Mouse (Mus musculus) erythroblast, embryonic 14.5 days (primary cell): Measurements from ENCODE around the gene Fv1. TPM values are rescaled to one million over a fixed set of nuclear protein-coding genes. Genes with fewer than 3 reads are reported as not detected.

Experiments
- H3K27me3 ChIP-seq: 2 replicates; pipeline ENCODE4 v1.6.1; 2012; ENCODE audit warnings: inconsistent platforms; ENCODE audit not compliant: control insufficient read depth
- H3K36me3 ChIP-seq: 2 replicates; pipeline ENCODE4 v1.6.1; 2012; ENCODE audit warnings: mild to moderate bottlenecking, inconsistent platforms; ENCODE audit not compliant: control insufficient read depth
- H3K4me1 ChIP-seq: 2 replicates; pipeline ENCODE4 v1.6.1; 2012; ENCODE audit warnings: inconsistent platforms; ENCODE audit not compliant: control insufficient read depth
- H3K4me3 ChIP-seq: replicated peaks from 2 replicates; pipeline ENCODE3; 2012; ENCODE audit warnings: moderate library complexity, mild to moderate bottlenecking, inconsistent platforms
- H3K9me3 ChIP-seq: 2 replicates; pipeline ENCODE4 v1.6.1; 2012; ENCODE audit warnings: low read length, inconsistent platforms, mixed read lengths; ENCODE audit not compliant: control insufficient read depth
- GATA1 ChIP-seq: IDR thresholded peaks from 2 replicates; pipeline ENCODE4 v1.6.1; 2012; ENCODE audit warnings: low read length, inconsistent platforms, mixed read lengths
- TAL1 ChIP-seq: IDR thresholded peaks from 3 replicates; pipeline ENCODE4 v1.6.1; 2012; ENCODE audit warnings: low read length, inconsistent platforms, mixed read lengths
- polyA plus RNA-seq: library from polyadenylated mRNA; stranded (reverse); fragments of >175 nt; gene quantifications from 2 replicates; pipeline ENCODE4 v1.2.3, GENCODE M21; 2012

The Fv1 gene
- polyA plus RNA-seq, 1 experiment = not detected

DNA sequence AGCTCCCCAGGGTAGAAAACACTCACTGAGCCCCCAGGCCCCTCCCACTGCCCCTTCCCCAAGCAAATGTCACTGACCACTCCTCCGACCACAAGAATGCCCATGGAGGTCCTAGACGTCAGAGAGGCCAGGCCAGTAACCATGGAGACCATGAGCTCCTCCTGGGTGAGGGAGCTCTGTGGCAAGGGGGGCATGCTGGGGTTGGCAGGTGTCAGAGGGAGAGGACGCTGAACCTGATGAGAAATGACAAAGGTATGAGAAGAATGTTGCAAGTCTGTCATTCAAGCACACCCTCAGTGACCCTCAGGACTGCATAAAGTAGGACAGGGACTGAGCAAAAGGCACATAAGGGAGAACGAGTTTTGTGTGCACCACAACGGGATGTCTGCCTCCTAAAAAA, 11.1 kb downstream of the Fv1 start:
- no peak overlapping the region for H3K4me3 ChIP-seq
- H3K36me3 ChIP-seq = peaks cover 92% of the 10 kb centered on the region
- no peaks in the 10 kb centered on the region for H3K27me3 ChIP-seq
- TF ChIP-seq GATA1 = no peak
- TF ChIP-seq TAL1 = no peak
- H3K4me1 ChIP-seq = peaks cover 2% of the 10 kb centered on the region
- H3K9me3 ChIP-seq = no peaks in the 10 kb centered on the region

DNA sequence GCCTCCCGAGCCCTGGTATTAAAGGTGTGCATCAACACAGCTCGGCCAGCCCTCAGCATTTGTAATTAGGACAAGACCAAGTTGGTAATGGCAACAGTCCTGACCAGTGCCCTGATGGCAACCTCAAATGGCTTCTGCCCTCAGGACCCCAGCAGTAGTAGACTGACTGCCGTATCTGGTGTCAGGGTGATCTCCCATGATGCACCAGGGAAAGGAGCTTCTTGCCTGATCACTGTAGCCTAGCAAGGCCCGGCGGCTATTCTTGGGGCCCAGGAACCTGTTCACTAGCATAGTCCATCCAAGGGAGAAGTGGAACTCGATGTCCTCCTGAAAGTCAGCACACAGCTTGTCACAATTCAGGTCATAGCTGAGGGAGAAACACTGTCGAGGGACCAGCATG, 13.0 kb downstream of the Fv1 start:
- TF ChIP-seq TAL1 (no peak), GATA1 (no peak)
- peaks cover 90% of the 10 kb centered on the region for H3K36me3 ChIP-seq
- no peaks in the 10 kb centered on the region for H3K9me3 ChIP-seq
- no peaks in the 10 kb centered on the region for H3K4me1 ChIP-seq
- H3K27me3 ChIP-seq = no peaks in the 10 kb centered on the region
- no peak overlapping the region for H3K4me3 ChIP-seq

DNA sequence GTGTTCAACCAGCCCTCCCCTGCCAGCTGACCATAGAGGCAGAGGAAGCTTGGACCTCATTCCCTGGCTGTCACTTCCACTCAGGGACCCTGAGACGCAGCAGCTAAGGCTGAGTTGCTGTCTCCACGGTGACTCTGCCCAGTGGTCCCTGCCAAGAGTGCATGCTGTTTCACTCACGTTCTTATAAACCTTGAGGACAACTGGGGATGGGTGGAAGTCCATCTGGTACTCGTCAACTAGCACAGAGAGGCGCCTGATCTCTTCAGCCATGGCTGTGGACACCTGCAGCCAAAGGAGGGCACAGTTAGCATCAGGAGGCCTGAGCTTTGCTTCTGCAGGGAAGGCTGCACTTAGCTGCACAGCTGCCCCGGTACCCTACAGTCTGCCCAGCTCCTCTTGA, 14.3 kb downstream of the Fv1 start:
- H3K9me3 ChIP-seq = no peaks in the 10 kb centered on the region
- no peaks in the 10 kb centered on the region for H3K4me1 ChIP-seq
- H3K4me3 ChIP-seq = no peak overlapping the region
- peaks cover 94% of the 10 kb centered on the region for H3K36me3 ChIP-seq
- TF ChIP-seq TAL1 (no peak), GATA1 (no peak)
- H3K27me3 ChIP-seq = no peaks in the 10 kb centered on the region

DNA sequence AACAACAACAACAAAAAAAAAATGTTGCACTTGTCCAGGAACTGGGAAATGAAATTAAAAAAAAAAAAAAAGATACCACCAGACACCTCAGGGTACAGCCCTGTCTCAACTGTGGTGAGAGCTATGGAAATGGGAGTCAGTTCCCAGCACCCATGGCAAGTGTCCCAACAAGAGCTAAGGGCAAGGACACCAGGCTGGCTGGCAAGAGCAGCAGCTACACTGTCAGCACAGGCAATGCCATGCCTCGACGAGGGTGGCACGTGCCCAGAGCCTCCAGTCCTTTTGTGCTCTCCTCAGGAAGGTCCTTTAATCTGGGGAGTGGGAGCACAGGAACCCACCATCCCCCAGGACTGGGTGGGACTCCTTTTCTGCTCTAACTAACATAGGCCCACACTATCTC, 15.4 kb downstream of the Fv1 start:
- Histone ChIP-seq H3K9me3 (no peaks in the 10 kb centered on the region), H3K36me3 (peaks cover 90% of the 10 kb centered on the region), H3K4me1 (no peaks in the 10 kb centered on the region), H3K4me3 (no peak overlapping the region), H3K27me3 (no peaks in the 10 kb centered on the region)
- TF ChIP-seq GATA1 (no peak), TAL1 (no peak)

DNA sequence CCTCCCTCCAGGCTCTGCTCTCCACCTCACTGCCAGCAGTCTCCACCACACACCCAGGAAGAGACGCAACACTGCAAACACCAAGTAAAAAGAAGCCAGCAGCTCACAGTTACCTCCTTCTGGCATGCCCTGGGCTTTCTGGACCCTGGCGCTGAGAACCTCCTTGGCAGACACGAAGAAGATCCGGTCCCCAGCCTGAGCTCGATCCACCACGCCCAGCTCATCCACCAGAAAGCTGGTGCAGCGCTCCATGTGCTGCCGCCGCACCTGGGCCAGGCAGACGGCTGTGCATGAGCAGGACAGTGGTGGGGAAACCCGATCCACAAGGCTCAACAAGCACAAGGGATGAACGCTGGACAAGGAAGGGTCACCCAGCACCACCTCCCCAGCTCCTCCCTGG, 17.4 kb downstream of the Fv1 start:
- TF ChIP-seq GATA1 (no peak), TAL1 (no peak)
- no peaks in the 10 kb centered on the region for H3K27me3 ChIP-seq
- no peak overlapping the region for H3K4me3 ChIP-seq
- peaks cover 89% of the 10 kb centered on the region for H3K36me3 ChIP-seq
- no peaks in the 10 kb centered on the region for H3K4me1 ChIP-seq
- H3K9me3 ChIP-seq = no peaks in the 10 kb centered on the region

DNA sequence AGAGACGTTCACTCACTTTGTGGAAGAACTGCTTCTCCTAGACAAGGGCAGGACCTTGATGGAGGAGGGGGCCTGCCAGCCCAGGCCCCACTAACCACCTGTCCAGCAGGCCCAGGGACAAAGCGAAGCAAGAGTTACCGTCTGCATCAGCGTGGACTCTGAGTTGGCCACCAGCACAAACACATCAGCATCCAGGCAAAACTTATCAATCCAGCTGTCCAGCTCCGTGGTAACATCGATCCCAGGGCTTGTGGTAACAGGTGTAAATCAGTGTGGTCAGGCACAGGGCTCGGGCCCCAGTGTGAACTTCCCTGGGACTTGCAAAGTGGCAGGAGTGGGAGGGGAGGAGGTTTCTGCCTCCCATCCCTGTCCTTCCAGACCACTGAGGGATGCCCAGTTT, 18.5 kb downstream of the Fv1 start:
- Histone ChIP-seq H3K4me1 (no peaks in the 10 kb centered on the region), H3K36me3 (peaks cover 88% of the 10 kb centered on the region), H3K4me3 (no peak overlapping the region), H3K9me3 (no peaks in the 10 kb centered on the region), H3K27me3 (no peaks in the 10 kb centered on the region)
- TF ChIP-seq GATA1 = no peak
- no peak for TF ChIP-seq TAL1

DNA sequence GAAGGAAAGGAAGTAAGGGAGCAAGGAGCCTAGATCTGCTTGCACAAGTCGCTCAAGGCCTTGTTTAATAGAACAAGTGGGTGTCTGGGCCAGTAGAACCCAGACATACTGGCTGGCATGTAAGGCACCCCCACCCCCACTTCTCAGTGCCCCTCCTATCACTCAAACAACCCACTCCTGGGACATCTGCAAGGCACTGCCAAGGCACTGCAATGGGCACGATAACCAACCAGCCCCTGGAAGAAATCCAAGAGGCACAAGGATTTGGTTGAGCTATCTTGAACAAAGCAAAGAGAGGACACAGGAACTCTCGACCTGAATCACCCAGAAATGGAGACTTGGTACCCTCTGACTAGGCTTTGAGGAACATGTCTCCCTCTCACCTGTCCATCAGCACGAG, 19.5 kb downstream of the Fv1 start:
- peaks cover 86% of the 10 kb centered on the region for H3K36me3 ChIP-seq
- TF ChIP-seq TAL1 = no peak
- no peak for TF ChIP-seq GATA1
- H3K4me1 ChIP-seq = no peaks in the 10 kb centered on the region
- no peaks in the 10 kb centered on the region for H3K27me3 ChIP-seq
- no peak overlapping the region for H3K4me3 ChIP-seq
- H3K9me3 ChIP-seq = no peaks in the 10 kb centered on the region

DNA sequence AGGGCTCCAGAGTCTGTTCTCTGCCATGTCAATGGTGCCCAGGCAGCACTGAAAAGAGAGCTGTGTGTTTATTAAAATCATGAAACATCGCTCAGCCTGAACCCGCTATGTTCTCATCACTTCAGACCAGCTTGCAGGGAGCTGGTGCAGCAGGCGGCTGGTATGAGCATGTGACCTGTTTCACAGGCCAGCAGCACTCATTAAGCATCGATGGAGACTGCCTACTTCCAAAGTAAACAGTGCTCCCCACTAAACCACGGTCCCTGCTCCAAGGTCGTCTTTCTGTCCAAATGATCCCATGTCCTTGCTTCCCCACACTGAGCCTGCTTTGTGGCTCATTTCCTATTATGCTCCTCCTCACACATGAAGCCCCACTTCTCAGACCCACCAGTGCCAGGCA, 21.6 kb downstream of the Fv1 start:
- no peak overlapping the region for H3K4me3 ChIP-seq
- H3K27me3 ChIP-seq = no peaks in the 10 kb centered on the region
- peaks cover 80% of the 10 kb centered on the region for H3K36me3 ChIP-seq
- no peak for TF ChIP-seq GATA1
- no peak for TF ChIP-seq TAL1
- H3K4me1 ChIP-seq = no peaks in the 10 kb centered on the region
- no peaks in the 10 kb centered on the region for H3K9me3 ChIP-seq

DNA sequence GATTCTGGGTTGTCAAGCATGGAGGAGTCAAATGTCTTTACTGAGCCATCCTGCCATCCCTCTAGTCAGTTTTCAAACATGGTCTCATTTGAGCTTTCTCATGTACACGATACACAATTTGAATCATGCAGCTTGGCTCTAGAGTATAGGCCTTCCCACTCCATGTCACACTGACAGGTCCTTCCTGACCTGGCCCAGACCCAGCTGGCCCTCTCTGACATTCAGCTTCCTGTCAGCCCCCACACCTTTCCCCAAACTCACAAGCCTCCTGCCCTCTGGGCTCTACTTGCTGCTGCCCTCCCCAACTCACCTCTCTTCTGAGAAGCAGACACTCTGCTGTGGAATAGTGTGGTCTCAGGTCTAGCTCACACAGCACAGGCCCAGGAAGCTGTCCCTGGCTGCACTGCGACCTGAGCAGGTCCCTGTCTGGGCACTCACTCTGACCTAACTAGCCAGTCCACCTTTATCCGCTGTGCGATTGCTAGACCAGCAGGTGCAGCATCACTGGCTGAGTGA, 27.1 kb downstream of the Fv1 start:
- no peak overlapping the region for H3K4me3 ChIP-seq
- no peaks in the 10 kb centered on the region for H3K9me3 ChIP-seq
- H3K27me3 ChIP-seq = no peaks in the 10 kb centered on the region
- TF ChIP-seq GATA1 (no peak), TAL1 (no peak)
- peaks cover 90% of the 10 kb centered on the region for H3K36me3 ChIP-seq
- peaks cover 6% of the 10 kb centered on the region for H3K4me1 ChIP-seq

DNA sequence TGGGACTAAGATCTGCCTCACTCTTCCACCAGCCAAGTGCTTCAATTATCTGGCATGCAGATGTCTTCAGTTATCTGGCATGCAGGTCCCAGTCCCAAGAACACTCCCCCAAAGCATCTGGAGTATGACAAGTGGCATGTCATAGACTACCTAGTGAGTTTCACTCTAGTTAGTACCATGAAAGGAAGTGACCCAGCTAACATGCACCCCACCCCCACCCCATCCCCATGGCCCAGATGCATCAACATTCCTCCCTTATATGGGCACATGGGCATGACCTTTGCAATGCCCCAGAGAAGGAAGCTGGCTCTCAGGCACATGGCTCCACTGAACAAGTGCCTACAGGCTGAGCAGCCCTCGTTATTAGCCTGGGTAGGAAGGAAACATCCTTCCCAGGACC, 27.6 kb downstream of the Fv1 start:
- Histone ChIP-seq H3K4me3 (no peak overlapping the region), H3K9me3 (no peaks in the 10 kb centered on the region), H3K36me3 (peaks cover 88% of the 10 kb centered on the region), H3K4me1 (peaks cover 7% of the 10 kb centered on the region), H3K27me3 (no peaks in the 10 kb centered on the region)
- no peak for TF ChIP-seq TAL1
- TF ChIP-seq GATA1 = no peak
